Mouse (Mus musculus) megakaryocyte progenitor cell, adult 5-6 weeks (primary cell): ENCODE measurements around the gene Myef2. TPM values are rescaled to one million over a fixed set of nuclear protein-coding genes. Genes with fewer than 3 reads are reported as not detected.

Experiments used
- ATAC-seq: replicated peaks from 2 replicates; pipeline ENCODE4 v1.8.0; 2016; ENCODE audit warnings: mild to moderate bottlenecking, moderate TSS enrichment, inconsistent platforms; ENCODE audit not compliant: poor library complexity
- total RNA-seq, 2 experiments: library from RNA; stranded (forward) in 1 of 2; stranded (reverse) in 1 of 2; fragments of 157-497, 149-512 nt in 1 of 2; fragments of 200-1000 nt in 1 of 2; gene quantifications; 2 replicates each; pipeline versions ENCODE4 v1.2.3 to v1.2.4; 2015 to 2017

Myef2 gene
- total RNA-seq, 2 experiments from 2014 or later, result 16.7 to 36.1 TPM

DNA sequence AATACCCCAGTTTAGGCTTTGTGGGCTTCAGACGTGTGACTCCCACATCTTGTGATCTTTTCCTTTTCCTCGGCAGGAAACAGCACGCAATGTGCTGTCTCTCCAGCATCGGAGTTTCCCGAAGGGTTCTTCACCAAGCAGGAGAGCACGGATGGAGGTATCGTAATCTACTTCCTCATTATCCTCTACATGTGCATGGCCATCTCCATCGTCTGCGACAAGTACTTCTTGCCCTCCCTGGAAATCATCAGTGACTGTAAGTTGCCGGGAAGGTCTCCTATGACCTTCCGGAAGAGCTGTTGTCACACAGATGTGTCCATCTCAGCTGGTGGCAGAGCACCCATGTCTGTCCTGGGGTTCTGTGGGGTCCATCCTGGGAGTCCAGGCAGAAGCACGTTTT lies 54.8 kb downstream of the Myef2 start:
- ATAC-seq, result 0 out of 2 replicates have a peak, but pooled peaks have one; percentile 11

DNA sequence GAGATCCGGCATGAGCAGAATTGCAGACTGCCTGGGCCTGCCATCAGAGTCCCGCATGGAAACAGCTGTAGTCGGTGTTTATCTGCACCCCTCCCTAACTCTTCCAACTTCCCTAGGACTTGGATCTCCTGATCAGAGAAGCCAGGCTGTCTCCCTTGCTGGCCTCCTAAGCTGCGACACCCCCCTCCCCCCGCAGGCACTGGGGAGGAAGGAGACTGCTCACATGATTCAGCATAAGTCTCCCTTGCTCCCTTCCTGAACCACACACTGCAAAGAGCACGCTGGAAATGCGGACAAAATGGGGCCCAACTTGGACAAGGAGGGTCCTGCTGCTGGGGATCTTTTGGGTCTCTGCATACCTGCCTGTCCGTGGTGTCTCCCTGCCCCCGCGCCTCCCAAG lies 55.6 kb downstream of the Myef2 start, which contains the start of gene Slc24a5:
Slc24a5 (plus strand) TSS at position 231 of the 400 bp plus-strand sequence.
- peak; percentile 65 for ATAC-seq

DNA sequence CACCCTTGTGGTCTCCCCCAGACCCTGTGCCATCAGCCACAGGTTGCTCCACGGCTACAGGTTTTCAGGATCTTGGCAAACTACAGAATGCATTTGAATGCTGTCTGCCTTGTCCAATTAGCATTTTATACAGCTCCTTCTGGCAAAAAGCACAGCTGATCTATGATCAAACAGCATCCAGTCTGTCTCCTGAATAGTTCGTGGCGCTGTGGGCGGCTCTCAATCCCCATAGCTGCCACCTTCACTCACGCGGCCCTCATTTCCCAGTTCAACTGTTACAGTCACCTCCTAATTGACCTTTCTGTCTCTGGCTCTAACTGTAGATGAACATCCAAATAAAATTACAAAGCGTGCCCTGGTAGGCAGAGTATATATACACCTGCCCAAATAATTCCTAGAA lies 56.1 kb downstream of the Myef2 start:
- no peak for ATAC-seq

DNA sequence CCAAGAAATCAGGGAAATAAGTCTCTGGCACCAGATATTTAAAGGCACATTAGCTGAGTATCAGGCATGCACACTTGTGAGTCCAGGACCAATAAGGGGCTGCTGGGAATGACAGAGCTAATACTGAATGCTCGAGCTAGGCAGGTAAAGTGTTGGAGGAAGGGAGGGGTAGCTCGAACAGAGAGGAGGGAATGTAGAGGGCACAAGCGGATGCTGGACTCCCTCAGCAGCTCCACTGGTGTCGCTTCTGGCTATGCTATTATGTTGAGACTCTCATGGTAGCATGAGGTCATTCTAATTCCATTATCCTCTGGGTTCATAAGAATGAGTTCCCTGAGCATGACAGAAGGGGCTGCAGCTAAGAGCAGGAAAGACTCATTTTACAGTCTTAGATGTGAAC lies 60.5 kb downstream of the Myef2 start:
- ATAC-seq, result no peak

DNA sequence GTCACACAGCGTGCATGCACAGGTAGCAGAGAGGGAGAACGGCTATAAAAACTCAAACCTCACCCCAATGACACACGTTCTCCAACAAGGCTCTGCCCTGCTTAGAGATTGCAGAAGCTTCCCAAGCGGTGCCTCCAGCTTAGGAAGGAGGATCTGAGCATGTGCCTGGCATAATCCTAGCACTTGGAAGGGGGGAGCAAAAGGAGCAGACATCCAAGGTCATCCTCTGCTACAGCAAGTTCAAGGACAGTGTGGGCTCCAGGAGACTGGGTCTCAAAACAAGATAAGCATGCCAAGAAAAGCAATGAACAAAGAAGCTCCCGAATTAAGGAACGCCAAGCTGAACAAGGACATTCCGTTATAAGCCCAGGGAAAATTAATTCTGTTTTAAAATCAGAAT lies 62.0 kb downstream of the Myef2 start:
- no peak for ATAC-seq

DNA sequence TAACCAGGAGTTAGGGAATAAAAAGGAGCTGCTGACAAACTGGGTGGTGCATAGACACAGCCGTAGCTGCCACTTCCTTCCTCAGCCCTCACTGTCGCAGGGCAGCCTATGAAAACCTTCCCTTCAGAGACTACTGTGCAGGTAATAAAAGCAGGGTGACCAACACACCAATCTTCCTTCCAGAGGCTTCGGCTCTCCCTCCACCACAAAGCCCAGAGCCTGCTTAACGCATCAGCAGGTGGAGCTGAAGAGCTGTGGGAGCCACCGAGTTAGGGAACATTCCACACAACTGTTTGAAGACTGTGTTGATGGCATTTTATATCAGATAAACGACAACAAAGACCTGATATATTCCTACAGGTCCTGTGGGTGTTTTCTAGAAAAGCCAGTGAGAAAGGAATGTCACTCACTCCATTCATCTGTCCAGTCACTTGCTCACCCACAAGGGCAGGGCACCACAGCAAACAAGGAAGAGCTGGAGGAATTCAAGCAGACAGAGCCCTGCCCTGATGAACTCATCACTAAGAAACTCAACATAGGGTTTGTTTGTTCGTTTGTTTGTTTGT lies 66.1 kb downstream of the Myef2 start:
- ATAC-seq, result no peak

DNA sequence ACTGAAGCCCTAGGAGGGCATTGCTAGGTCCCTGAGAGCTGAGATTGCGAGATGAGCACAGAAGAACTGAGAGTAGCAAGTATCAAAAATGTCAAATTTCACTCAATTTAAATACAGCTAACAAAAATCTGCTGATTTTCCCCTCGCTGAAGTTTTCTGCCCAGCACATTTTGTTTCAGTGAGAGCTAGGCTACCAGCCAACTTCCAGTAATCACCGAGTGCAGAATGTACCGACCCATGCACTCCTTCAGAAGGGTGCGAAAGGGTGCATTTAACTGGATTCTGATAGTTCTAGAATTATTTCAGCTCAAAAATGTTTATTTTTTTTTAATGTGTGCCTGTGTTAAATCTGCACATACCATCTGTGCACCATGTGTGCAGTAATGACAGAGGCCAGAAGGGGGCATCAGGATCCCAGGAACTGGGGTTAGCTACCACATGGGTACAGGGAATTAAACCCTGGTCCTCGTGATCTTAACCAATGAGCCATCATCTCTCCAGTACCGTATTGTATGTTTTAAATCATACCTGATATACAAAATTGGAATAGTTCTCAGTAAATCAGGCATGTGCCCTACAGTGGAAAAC lies 68.1 kb downstream of the Myef2 start:
- ATAC-seq, result 0 out of 2 replicates have a peak, but pooled peaks have one; percentile 39

Other genes starting within 250 kb of the Myef2 start
- gene Slc24a5, start 55.5 kb downstream of the Myef2 start, total RNA-seq (2015), result 0.32 TPM in 1 of 2 replicates, not detected in the other
- gene Slc24a5, start 55.5 kb downstream of the Myef2 start, total RNA-seq (2017), result 0.41 and 0.50 TPM in 2 replicates
- not detected in 2 replicates for gene Ctxn2, start 13.0 kb upstream of the Myef2 start, total RNA-seq (2015)
- not detected in 2 replicates for gene Ctxn2, start 13.0 kb upstream of the Myef2 start, total RNA-seq (2017)
- not detected in 2 replicates for gene Slc12a1, start 28.8 kb upstream of the Myef2 start, total RNA-seq (2015)
- 0.20 TPM in 1 of 2 replicates, not detected in the other for gene Slc12a1, start 28.8 kb upstream of the Myef2 start, total RNA-seq (2017)
- gene Dut, start 123.5 kb upstream of the Myef2 start, total RNA-seq (2015), result 329 and 339 TPM in 2 replicates
- 203 and 242 TPM in 2 replicates for gene Dut, start 123.5 kb upstream of the Myef2 start, total RNA-seq (2017)